Mouse (Mus musculus) CD4-positive, CD25-positive, alpha-beta regulatory T cell, adult 9 weeks (primary cell): Measurements from ENCODE around the gene Trpm1. TPM values are rescaled to one million over a fixed set of nuclear protein-coding genes. Genes with fewer than 3 reads are reported as not detected.

ENCODE experiments used
- polyA plus RNA-seq: library from polyadenylated mRNA; unstranded; fragments of 100-300 nt; shearing (Covaris generic); gene quantifications from one replicate; pipeline ENCODE4 v1.2.1, GENCODE M21; 2017

Trpm1 gene
- 8.2 TPM for polyA plus RNA-seq

GRCm38 (mm10) chr7:64153535-64153934 lies at the start of gene Trpm1:
TSS of gene Trpm1 (plus strand) at chr7:64153835.

GRCm38 (mm10) chr7:64287414-64288091 lies 133.9 kb downstream of the Trpm1 start, which contains the start of gene Mtmr10:
TSS of gene Mtmr10 (plus strand) at chr7:64287653.

Other genes starting within 250 kb of the Trpm1 start
- gene E030018B13Rik, start 237.0 kb upstream of the Trpm1 start, polyA plus RNA-seq = not detected
- gene Klf13, start 214.9 kb upstream of the Trpm1 start, polyA plus RNA-seq = 20.4 TPM
- gene Mtmr10, start 133.8 kb downstream of the Trpm1 start, polyA plus RNA-seq = 12.3 TPM
- 10.0 TPM for gene Fan1, start 220.3 kb downstream of the Trpm1 start, polyA plus RNA-seq
- gene Mphosph10, start 238.4 kb downstream of the Trpm1 start, polyA plus RNA-seq = 63.5 TPM
- gene Mcee, start 238.8 kb downstream of the Trpm1 start, polyA plus RNA-seq = 33.5 TPM